Mouse (Mus musculus) limb, embryonic 11.5 days (tissue): Measurements from ENCODE around the gene Tmem205. TPM values are rescaled to one million over a fixed set of nuclear protein-coding genes. Genes with fewer than 3 reads are reported as not detected.
A peak's percentile ranks its signal among the peaks of the same experiment; 100 is the strongest.

Experiments used
- ATAC-seq: fragments of 200-750 bp; cut with Nextera tagmentation; 2 replicates; pipeline ENCODE4 v1.8.0; 2017; ENCODE audit warnings: low read depth; ENCODE audit not compliant: insufficient number of reproducible peaks, low FRiP score, low TSS enrichment
- DNase-seq: peaks from one replicate; pipeline ENCODE4 v3.0.0-alpha.2; 2015; ENCODE audit warnings: low spot score
- H3K27ac ChIP-seq: fragments of 300-500 bp; sonication (generic); replicated peaks from 2 replicates; pipeline ENCODE4 v1.5.1; 2014; ENCODE audit warnings: low read depth, mild to moderate bottlenecking, low read length
- H3K27me3 ChIP-seq: fragments of 300-500 bp; sonication (generic); 2 replicates; pipeline ENCODE4 v1.6.1; 2014; ENCODE audit warnings: mild to moderate bottlenecking, low read length, mixed read lengths; ENCODE audit not compliant: control insufficient read depth, insufficient read depth
- H3K36me3 ChIP-seq: fragments of 300-500 bp; sonication (generic); 2 replicates; pipeline ENCODE4 v1.6.1; 2014; ENCODE audit warnings: mild to moderate bottlenecking, low read length, moderate library complexity, mixed read lengths; ENCODE audit not compliant: control insufficient read depth, insufficient read depth
- H3K4me1 ChIP-seq: fragments of 300-500 bp; sonication (generic); 2 replicates; pipeline ENCODE4 v1.6.1; 2014; ENCODE audit warnings: low read length, mixed read lengths; ENCODE audit not compliant: control insufficient read depth, insufficient read depth
- H3K4me2 ChIP-seq: fragments of 300-500 bp; sonication (generic); 2 replicates; pipeline ENCODE4 v1.6.1; 2014; ENCODE audit warnings: low read depth, mild to moderate bottlenecking, moderate library complexity; ENCODE audit not compliant: severe bottlenecking
- H3K4me3 ChIP-seq: fragments of 300-500 bp; sonication (generic); 2 replicates; pipeline ENCODE4 v1.5.1; 2014; ENCODE audit warnings: low read depth, low read length
- H3K9ac ChIP-seq: fragments of 300-500 bp; sonication (generic); 2 replicates; pipeline ENCODE4 v1.6.1; 2014; ENCODE audit warnings: mild to moderate bottlenecking, low read length
- H3K9me3 ChIP-seq: fragments of 300-500 bp; sonication (generic); 2 replicates; pipeline ENCODE4 v1.6.1; 2016; ENCODE audit warnings: low read length; ENCODE audit not compliant: control insufficient read depth
- whole genome bisulfite sequencing: fragments of 180-500 bp; shearing (Covaris S2); extraction: QIAGEN DNeasy Blood & Tissue Kit; methylation state at CpG from one replicate; pipeline ENCODE4 v1.1.7; 2014; 5-methylcytosine and 5-hydroxymethylcytosine counted together
- polyA plus RNA-seq: library from polyadenylated mRNA; unstranded; fragments of >200 nt; fragmentation: Nextera tagmentation; extraction: Ambion mirVana; gene quantifications from 2 replicates; pipeline ENCODE4 v1.2.1, GENCODE M21; 2014

Gene Tmem205
- polyA plus RNA-seq, 1 experiment from 2014 or later, result 29.9 TPM

DNA sequence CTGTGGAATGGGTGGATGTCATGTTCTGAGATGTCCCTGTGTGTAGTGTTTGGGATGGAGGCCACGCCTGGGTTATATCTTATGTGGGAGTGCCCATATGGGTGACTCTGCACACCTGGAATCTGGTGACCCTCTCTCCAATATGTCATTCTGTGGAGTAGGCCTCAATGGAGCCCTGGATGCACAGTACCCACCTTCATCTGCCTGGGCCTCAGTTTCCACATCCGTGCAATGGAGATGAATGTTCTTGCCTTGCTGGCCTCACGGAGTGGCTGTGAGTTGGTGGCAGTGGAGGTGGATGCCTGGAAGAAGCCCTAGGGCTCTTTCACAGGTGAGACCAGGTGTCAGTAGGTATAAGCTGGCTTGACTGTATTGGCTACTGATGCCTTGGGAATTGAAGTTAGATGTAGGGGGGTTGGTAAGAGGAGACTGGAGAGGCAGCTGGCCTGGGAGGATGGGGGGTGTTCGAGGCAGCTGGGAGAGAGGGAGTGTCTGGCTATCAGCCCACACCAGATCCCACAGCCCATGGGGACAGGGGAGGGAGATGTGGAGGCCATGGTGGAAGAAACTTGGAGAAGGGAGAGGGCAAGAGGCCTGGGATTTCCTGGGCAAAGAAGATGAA is 11.0 kb upstream of the Tmem205 start:
- Histone ChIP-seq H3K27ac (no peak overlapping the region), H3K36me3 (no peaks in the 10 kb centered on the region), H3K4me3 (no peak overlapping the region), H3K9me3 (no peaks in the 10 kb centered on the region), H3K4me1 (no peaks in the 10 kb centered on the region), H3K9ac (no peak overlapping the region), H3K27me3 (no peaks in the 10 kb centered on the region), H3K4me2 (no peak overlapping the region)
- DNase-seq (no peak), ATAC-seq (no peak)
- 80% methylated on average over 4 of the region's 4 CpGs for WGBS

DNA sequence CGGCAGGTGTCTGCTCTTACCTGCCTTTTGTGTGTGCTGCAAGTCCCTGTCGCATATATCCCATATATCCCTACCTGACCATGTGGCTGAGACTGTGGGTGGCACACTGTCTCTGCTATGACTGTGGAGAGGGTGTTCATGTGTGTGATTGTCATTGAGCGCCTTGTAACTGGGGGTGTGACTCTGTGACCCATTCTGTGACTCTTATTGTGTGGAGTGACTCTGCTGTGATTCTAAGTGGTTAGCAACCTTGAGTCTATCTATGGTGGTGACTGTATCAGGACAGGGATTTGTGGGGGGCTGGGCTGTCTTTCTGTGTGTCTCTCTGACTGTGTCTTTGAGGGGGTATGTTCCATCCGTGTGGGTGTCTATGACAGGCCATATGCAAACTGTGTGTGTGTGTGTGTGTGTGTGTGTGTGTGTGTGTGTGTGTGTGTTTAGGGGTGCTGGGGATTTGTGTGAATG is 10.4 kb upstream of the Tmem205 start:
- no peak for ATAC-seq
- Histone ChIP-seq H3K9ac (0 out of 2 replicates have a peak overlapping the region, but pooled peaks have one; percentile 30), H3K36me3 (no peaks in the 10 kb centered on the region), H3K9me3 (no peaks in the 10 kb centered on the region), H3K4me1 (no peaks in the 10 kb centered on the region), H3K27ac (no peak overlapping the region), H3K4me3 (no peak overlapping the region), H3K4me2 (0 out of 2 replicates have a peak overlapping the region, but pooled peaks have one; percentile 10), H3K27me3 (no peaks in the 10 kb centered on the region)
- 89% methylated on average over 4 of the region's 4 CpGs for WGBS
- DNase-seq, result no peak

DNA sequence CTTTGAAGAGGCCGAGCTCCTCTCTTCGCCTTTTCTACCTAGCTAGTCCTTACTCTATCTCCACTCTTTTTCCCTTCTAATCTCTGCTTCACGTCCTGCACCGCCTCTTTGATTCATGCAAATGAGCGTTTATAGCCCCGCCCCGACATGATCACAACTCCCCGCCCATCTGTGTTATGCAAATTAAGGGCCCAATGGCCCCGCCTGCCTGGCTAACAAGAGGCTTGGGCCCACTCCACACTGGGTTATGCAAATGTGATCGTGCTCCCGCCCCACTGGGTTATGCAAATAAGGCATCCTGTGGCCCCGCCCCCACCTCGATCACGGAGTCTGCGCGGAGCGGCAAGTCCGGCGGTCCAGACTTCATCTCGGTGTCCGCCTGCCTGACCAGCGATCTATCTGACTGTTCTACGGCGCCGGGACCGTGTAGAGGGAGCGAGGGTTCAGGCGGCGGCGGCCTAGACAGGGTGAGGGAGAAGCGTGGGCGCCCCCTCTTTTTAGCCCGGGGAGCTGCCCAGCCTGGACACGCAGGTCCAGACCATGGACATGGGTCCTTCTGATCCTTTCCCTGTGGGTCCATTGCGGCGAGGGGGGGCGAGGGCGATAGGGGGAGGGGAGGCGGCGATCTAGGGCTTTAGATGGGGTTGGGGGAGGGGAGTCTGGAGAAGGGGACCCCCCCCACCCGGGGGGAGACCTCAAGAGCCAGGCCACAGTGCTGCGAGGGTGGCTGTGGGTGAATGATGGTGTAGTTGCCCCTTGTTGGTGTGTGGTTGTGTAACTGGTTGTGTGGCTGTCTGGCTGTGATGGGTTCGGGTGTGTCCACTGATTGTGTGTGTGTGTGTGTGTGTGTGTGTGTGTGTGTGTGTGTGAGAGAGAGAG is 9.6 kb upstream of the Tmem205 start, which contains the start of gene Plppr2:
Gene Plppr2 (plus strand): TSS at position 342 of the 879 bp plus-strand sequence.
- no peaks in the 10 kb centered on the region for H3K27me3 ChIP-seq
- no peaks in the 10 kb centered on the region for H3K4me1 ChIP-seq
- H3K4me2 ChIP-seq, result peak within 1 kb of the TSS; percentile 41
- DNase-seq (peak; percentile 97), ATAC-seq (peak; percentile 93)
- no peak within 1 kb of the TSS for H3K27ac ChIP-seq
- peak within 1 kb of the TSS; percentile 36 for H3K4me3 ChIP-seq
- 3% methylated on average over 40 of the region's 43 CpGs for WGBS
- H3K9ac ChIP-seq, result 0 out of 2 replicates have a peak within 1 kb of the TSS, but pooled peaks have one; percentile 30
- no peaks in the 10 kb centered on the region for H3K9me3 ChIP-seq
- no peaks in the 10 kb centered on the region for H3K36me3 ChIP-seq

DNA sequence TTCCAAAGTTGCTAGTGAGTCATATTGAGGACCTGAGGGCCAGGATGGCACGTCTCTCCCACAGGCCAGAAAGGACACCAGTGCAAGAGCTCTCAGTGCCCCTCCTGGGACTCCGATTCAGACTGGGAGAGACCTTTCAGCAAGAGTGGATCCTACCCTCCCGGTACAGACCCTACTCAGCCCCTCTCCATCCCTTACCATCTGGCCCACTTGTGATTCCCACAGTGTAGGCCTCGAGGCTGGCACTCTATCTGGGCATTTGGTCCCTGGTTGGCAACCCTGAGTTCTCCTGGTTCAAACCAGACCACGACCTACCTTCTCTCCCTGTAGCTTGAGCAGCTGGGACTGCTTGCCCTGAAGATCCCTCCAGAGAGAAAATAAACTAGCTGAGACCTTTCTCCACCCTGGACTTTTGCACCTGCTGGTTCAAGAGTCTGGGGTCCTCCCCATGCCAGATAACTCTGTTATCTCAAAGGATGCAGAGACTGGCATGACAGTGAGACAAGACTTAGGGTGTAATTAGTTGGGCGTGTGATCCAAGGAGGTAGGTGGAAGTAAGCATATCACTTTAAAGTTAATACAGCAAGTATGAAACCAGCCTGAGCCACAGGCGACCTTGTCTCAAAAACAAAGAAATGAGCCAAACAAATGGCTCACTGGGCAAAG is 8.2 kb upstream of the Tmem205 start:
- ATAC-seq, result no peak

DNA sequence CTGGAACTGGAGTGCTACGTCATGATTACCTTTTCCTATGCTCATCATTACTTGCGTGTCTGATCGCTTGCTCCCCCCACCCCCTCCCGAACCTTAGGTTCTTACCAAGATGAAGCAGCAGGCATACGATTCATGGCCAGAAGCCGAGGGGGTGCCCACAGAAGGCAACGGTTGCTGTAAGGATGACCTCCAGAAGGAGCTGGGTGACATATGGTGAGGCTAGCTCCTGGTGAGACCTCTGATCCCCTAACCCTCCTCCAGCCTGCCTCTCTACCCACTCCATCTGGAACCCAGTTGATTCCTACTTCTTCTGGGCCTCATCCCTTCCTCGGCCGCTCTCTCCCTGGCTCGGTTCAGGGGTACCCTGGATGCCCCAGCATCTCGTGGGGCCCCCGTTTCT is 6.7 kb upstream of the Tmem205 start:
- ATAC-seq (no peak), DNase-seq (no peak)
- Histone ChIP-seq H3K27ac (no peak overlapping the region), H3K9me3 (no peaks in the 10 kb centered on the region), H3K4me2 (no peak overlapping the region), H3K9ac (no peak overlapping the region), H3K4me3 (no peak overlapping the region), H3K27me3 (no peaks in the 10 kb centered on the region), H3K36me3 (no peaks in the 10 kb centered on the region), H3K4me1 (no peaks in the 10 kb centered on the region)
- WGBS, result 88% methylated on average over 12 of the region's 12 CpGs

More for the DNA sequence above, 8.2 kb upstream of the Tmem205 start:
- Histone ChIP-seq H3K36me3 (no peaks in the 10 kb centered on the region), H3K27me3 (no peaks in the 10 kb centered on the region), H3K4me2 (no peak overlapping the region), H3K4me3 (no peak overlapping the region), H3K4me1 (no peaks in the 10 kb centered on the region), H3K9me3 (no peaks in the 10 kb centered on the region), H3K9ac (no peak overlapping the region), H3K27ac (no peak overlapping the region)
- 87% methylated on average over 7 of the region's 7 CpGs for WGBS
- DNase-seq, result no peak

DNA sequence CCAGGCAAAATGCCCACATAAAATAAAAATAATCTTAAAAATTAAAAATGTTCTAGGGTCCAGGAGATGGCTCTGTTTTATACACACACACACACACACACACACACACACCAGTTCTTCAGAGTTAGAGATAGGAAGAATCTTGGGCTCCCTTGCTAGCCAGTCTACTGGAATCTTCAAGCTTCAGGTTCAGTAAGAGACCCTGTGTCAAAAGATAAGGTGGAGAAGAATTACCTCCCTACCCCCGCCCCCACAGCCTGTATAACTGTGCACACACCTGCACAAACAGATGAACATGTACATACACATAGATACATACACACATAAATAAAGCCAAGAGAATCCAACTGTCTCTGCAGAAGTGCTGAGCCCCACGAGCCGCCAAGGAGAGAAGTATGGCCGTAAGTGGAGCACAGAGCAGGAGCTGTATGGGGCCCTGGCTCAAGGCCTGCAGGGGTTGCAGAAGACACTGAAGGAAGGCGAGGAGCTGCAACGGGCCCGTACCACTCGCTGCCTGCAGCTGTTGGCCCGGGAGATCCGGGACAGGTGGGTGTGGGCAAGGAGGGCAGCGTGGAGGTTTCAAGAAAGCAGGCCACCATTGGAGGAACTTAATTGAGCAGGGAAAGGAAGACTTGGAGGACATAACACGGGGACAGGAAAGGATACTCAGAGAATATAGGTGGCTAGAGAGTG is 5.2 kb upstream of the Tmem205 start:
- H3K4me2 ChIP-seq, result no peak overlapping the region
- 57% methylated on average over 12 of the region's 12 CpGs for WGBS
- H3K4me1 ChIP-seq, result no peaks in the 10 kb centered on the region
- DNase-seq, result no peak
- H3K9ac ChIP-seq, result no peak overlapping the region
- no peak overlapping the region for H3K4me3 ChIP-seq
- H3K36me3 ChIP-seq, result no peaks in the 10 kb centered on the region
- no peaks in the 10 kb centered on the region for H3K9me3 ChIP-seq
- no peak overlapping the region for H3K27ac ChIP-seq
- ATAC-seq, result no peak
- no peaks in the 10 kb centered on the region for H3K27me3 ChIP-seq

DNA sequence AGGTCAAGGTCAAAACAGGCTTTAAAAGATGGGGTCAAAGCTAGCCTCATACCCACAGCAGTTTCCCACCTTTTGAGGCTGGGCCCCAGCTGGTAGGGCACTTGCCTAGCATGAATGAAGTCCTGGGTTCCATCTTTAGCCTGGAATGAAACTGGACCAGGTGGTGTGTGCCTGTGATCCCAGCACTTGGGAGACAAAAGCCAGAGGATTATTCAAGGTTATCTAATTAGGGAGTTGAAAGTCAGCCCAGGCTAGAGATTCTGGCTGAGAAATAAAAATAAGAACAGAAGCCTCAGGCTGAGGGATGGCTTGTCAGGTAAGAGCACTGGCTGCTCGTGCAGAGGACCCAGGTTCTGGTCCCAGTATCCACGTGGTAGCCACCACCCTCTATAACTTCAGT is 4.7 kb upstream of the Tmem205 start:
- 69% methylated on average over 2 of the region's 2 CpGs for WGBS
- DNase-seq (no peak), ATAC-seq (no peak)
- Histone ChIP-seq H3K9me3 (no peaks in the 10 kb centered on the region), H3K27me3 (no peaks in the 10 kb centered on the region), H3K27ac (no peak overlapping the region), H3K9ac (no peak overlapping the region), H3K4me3 (no peak overlapping the region), H3K36me3 (no peaks in the 10 kb centered on the region), H3K4me2 (no peak overlapping the region), H3K4me1 (no peaks in the 10 kb centered on the region)

DNA sequence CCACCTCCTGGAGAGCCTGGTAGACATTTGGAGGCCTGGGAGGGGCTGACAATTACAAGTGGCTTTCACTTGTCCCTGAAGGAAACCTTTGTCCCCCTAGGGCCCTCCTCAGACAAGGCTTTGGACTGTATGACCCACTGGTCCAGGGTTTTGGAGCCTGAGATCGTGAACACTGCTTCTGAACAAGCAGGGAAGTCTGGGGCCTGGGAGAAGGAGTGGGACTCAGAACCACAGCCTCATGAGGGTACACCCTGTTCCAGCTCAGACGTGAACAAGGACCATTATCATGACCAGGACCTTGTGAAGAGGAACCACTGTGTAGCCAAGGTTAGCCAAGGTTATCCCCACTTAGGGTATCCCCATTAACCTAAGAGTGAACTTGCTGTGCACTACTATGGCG is 1.9 kb upstream of the Tmem205 start:
- no peaks in the 10 kb centered on the region for H3K9me3 ChIP-seq
- no peak overlapping the region for H3K9ac ChIP-seq
- H3K4me1 ChIP-seq, result 0 out of 2 replicates have a peak, but pooled peaks cover 8% of the 10 kb centered on the region
- H3K4me3 ChIP-seq, result no peak overlapping the region
- DNase-seq, result no peak
- H3K27me3 ChIP-seq, result no peaks in the 10 kb centered on the region
- no peak for ATAC-seq
- H3K36me3 ChIP-seq, result peaks cover 3% of the 10 kb centered on the region; the same call in 1 of the 2 replicates
- WGBS, result 78% methylated on average over 3 of the region's 3 CpGs
- H3K4me2 ChIP-seq, result no peak overlapping the region
- H3K27ac ChIP-seq, result no peak overlapping the region
